Mouse (Mus musculus) urinary bladder, postnatal 4 days (tissue): ENCODE measurements around the gene Cabp1.

Experiments
- DNase-seq, 2 experiments: peaks; one replicate each; pipeline ENCODE4 v3.0.0; 2021 to 2022; ENCODE audit warnings: low spot score in 2 of 2

Gene Cabp1

GRCm38 (mm10) chr5:115210380-115210779, 16.2 kb upstream of the Cabp1 start:
- no peak for DNase-seq

GRCm38 (mm10) chr5:115208601-115209000, 14.4 kb upstream of the Cabp1 start:
- no peak for DNase-seq

GRCm38 (mm10) chr5:115207892-115208291, 13.7 kb upstream of the Cabp1 start:
- DNase-seq: no peak

- DNase-seq: no peak
Observed at GRCm38 (mm10) chr5:115207244-115207643, 13.1 kb upstream of the Cabp1 start.

- no peak for DNase-seq
Observed at GRCm38 (mm10) chr5:115204562-115205311, 10.6 kb upstream of the Cabp1 start.

GRCm38 (mm10) chr5:115203735-115204561, 9.8 kb upstream of the Cabp1 start:
- DNase-seq: no peak

GRCm38 (mm10) chr5:115194626-115195221, 543 bp upstream of the Cabp1 start:
- no peak for DNase-seq

- peak; percentile 53 to 71 for DNase-seq
Observed at GRCm38 (mm10) chr5:115193226-115193625, 955 bp downstream of the Cabp1 start.

- no peak for DNase-seq
Observed at GRCm38 (mm10) chr5:115192828-115193195, 1.4 kb downstream of the Cabp1 start.

- no peak for DNase-seq
Observed at GRCm38 (mm10) chr5:115191880-115192827, 2.0 kb downstream of the Cabp1 start.

- DNase-seq: no peak
Observed at GRCm38 (mm10) chr5:115190081-115190480, 4.1 kb downstream of the Cabp1 start.

GRCm38 (mm10) chr5:115188824-115189223, 5.4 kb downstream of the Cabp1 start:
- DNase-seq: no peak

- DNase-seq: peak; percentile 86 to 95
Observed at GRCm38 (mm10) chr5:115187188-115188131, 6.7 kb downstream of the Cabp1 start.

GRCm38 (mm10) chr5:115186371-115187073, 7.7 kb downstream of the Cabp1 start:
- DNase-seq: no peak

- no peak for DNase-seq
Observed at GRCm38 (mm10) chr5:115184726-115185125, 9.5 kb downstream of the Cabp1 start.

- DNase-seq: no peak
Observed at GRCm38 (mm10) chr5:115183482-115183881, 10.7 kb downstream of the Cabp1 start.

- DNase-seq: no peak
Observed at GRCm38 (mm10) chr5:115182925-115183324, 11.3 kb downstream of the Cabp1 start.

GRCm38 (mm10) chr5:115181248-115181940, 12.8 kb downstream of the Cabp1 start:
- no peak for DNase-seq

- no peak for DNase-seq
Observed at GRCm38 (mm10) chr5:115179596-115179995, 14.6 kb downstream of the Cabp1 start.
